Mouse (Mus musculus) hindbrain, embryonic 14.5 days (tissue): ENCODE measurements around the gene Gsn. TPM values are rescaled to one million over a fixed set of nuclear protein-coding genes. Genes with fewer than 3 reads are reported as not detected.

ENCODE experiments used
- ATAC-seq: fragments of 200-750 bp; cut with Nextera tagmentation; 2 replicates; pipeline ENCODE4 v1.8.0; 2017; ENCODE audit warnings: moderate number of reproducible peaks, mild to moderate bottlenecking, moderate TSS enrichment, moderate library complexity; ENCODE audit not compliant: low FRiP score
- DNase-seq: peaks from one replicate; pipeline ENCODE4 v3.0.0-alpha.2; 2015; ENCODE audit warnings: low spot score
- H3K27ac ChIP-seq: fragments of 300-500 bp; sonication (generic); 2 replicates; pipeline ENCODE4 v1.5.1; 2014; ENCODE audit warnings: mild to moderate bottlenecking, moderate library complexity
- H3K27me3 ChIP-seq: fragments of 300-500 bp; sonication (generic); 2 replicates; pipeline ENCODE4 v1.6.1; 2014; ENCODE audit warnings: mild to moderate bottlenecking, low read length, mixed read lengths; ENCODE audit not compliant: control insufficient read depth, insufficient read depth
- H3K36me3 ChIP-seq: fragments of 300-500 bp; sonication (generic); replicated peaks from 2 replicates; pipeline ENCODE4 v1.6.1; 2014; ENCODE audit not compliant: control insufficient read depth, insufficient read depth
- H3K4me1 ChIP-seq: fragments of 300-500 bp; sonication (generic); replicated peaks from 2 replicates; pipeline ENCODE4 v1.6.1; 2014; ENCODE audit warnings: antibody characterized with exemption, low read length, mixed read lengths; ENCODE audit not compliant: control insufficient read depth, insufficient read depth
- H3K4me2 ChIP-seq: fragments of 300-500 bp; sonication (generic); replicated peaks from 2 replicates; pipeline ENCODE4 v1.6.1; 2014; ENCODE audit warnings: mild to moderate bottlenecking, moderate library complexity
- H3K4me3 ChIP-seq: fragments of 300-500 bp; sonication (generic); replicated peaks from 2 replicates; pipeline ENCODE4 v1.5.1; 2014; ENCODE audit warnings: mild to moderate bottlenecking, low read length
- H3K9ac ChIP-seq: fragments of 300-500 bp; sonication (generic); 2 replicates; pipeline ENCODE4 v1.6.1; 2014
- H3K9me3 ChIP-seq: fragments of 300-500 bp; sonication (generic); 2 replicates; pipeline ENCODE4 v1.6.1; 2016; ENCODE audit warnings: low read length; ENCODE audit not compliant: control insufficient read depth
- WGBS: fragments of 180-500 bp; shearing (Covaris S2); extraction: QIAGEN DNeasy Blood & Tissue Kit; methylation state at CpG from one replicate; pipeline ENCODE4 v1.1.7; 2014; 5-methylcytosine and 5-hydroxymethylcytosine counted together
- polyA plus RNA-seq: library from polyadenylated mRNA; unstranded; fragments of >200 nt; fragmentation: Nextera tagmentation; extraction: Ambion mirVana; gene quantifications from 2 replicates; pipeline ENCODE4 v1.2.1, GENCODE M21; 2014

The Gsn gene
- polyA plus RNA-seq, 1 experiment from 2014 or later = 31.4 TPM

DNA sequence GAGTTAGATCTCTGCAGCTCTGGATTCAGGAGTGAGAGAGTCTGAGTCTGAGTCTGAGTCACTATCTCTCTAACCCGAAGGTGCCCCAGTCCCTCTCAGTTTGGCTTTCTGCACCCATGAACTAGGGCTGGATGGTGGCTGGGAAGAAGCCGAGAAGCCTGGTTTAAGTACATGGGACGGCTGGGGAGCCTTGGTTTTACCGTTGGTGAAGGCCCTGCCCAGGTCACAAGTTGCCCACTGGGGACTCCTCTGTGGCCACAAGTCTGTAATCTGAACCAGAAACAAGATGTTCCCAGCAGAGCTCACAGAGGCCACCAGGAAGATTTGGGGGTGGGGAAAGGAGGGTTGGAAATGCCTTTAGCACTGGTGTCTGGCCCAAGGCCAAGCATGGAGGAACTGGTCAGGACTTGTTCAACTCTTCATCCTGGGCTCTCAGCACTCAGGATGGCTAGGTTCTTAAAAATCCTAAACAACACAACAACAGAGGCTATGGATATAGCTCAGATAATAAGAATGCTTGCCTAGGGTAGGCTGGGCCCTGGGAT lies 13.6 kb downstream of the Gsn start:
- no peak for ATAC-seq
- no peaks in the 10 kb centered on the region for H3K4me1 ChIP-seq
- no peak overlapping the region for H3K4me3 ChIP-seq
- no peaks in the 10 kb centered on the region for H3K9me3 ChIP-seq
- no peak overlapping the region for H3K27ac ChIP-seq
- no peak overlapping the region for H3K4me2 ChIP-seq
- 80% methylated on average over 4 of the region's 4 CpGs for WGBS
- no peaks in the 10 kb centered on the region for H3K27me3 ChIP-seq
- H3K36me3 ChIP-seq = no peaks in the 10 kb centered on the region
- DNase-seq = no peak
- H3K9ac ChIP-seq = no peak overlapping the region

DNA sequence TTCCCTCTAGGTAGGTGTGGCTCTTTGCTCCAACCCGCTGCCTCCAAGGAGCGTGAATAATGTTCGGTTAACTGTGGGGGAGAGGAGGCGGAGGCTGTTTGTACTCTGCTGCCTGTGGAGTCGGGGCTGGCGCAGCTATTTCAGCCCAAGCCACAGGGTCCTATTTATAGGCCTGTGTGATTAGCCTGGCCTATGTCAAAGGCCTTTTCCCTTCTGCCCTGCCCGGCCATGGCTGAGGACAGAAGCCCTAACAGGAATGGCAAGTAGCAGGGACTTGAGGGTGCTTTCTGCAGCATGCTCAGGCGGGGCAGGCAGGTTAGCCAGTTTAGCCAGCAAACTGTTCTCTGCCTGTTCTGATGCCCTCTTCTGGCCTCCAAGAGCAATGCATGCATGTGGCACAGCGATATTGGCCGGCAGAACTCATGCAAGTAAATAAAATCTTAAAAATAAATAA lies 14.4 kb downstream of the Gsn start:
- WGBS = 14% methylated on average over 10 of the region's 10 CpGs
- Histone ChIP-seq H3K4me1 (no peaks in the 10 kb centered on the region), H3K4me3 (no peak overlapping the region), H3K9ac (no peak overlapping the region), H3K36me3 (no peaks in the 10 kb centered on the region), H3K4me2 (no peak overlapping the region), H3K27ac (no peak overlapping the region), H3K9me3 (no peaks in the 10 kb centered on the region), H3K27me3 (no peaks in the 10 kb centered on the region)
- ATAC-seq (peak; percentile 49; the same call in 1 of the 2 replicates), DNase-seq (peak; percentile 65)

DNA sequence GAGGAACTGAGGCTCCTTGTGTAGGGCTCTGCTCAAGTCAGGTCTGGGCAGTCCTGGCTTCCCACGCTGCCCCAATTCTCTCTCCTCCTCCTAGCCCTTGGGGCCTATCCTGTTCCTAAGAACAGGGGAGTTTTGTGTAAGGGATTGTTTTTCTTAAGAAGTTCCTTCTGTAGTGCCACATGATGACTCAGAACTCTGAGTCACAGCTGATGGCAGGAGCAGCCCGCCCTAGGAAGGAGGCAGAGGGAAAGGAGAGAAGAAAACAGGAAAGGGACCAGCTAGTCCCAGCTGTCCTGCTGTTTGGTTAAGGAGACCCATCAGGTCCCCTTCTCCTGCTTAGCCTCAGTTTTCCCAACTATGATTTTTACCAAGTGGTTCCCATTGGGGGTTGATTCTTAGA lies 15.6 kb downstream of the Gsn start:
- no peak overlapping the region for H3K9ac ChIP-seq
- H3K9me3 ChIP-seq = no peaks in the 10 kb centered on the region
- 78% methylated on average over 2 of the region's 2 CpGs for WGBS
- H3K4me2 ChIP-seq = no peak overlapping the region
- ATAC-seq (no peak), DNase-seq (no peak)
- no peak overlapping the region for H3K4me3 ChIP-seq
- no peaks in the 10 kb centered on the region for H3K36me3 ChIP-seq
- H3K27ac ChIP-seq = no peak overlapping the region
- H3K4me1 ChIP-seq = no peaks in the 10 kb centered on the region
- no peaks in the 10 kb centered on the region for H3K27me3 ChIP-seq

DNA sequence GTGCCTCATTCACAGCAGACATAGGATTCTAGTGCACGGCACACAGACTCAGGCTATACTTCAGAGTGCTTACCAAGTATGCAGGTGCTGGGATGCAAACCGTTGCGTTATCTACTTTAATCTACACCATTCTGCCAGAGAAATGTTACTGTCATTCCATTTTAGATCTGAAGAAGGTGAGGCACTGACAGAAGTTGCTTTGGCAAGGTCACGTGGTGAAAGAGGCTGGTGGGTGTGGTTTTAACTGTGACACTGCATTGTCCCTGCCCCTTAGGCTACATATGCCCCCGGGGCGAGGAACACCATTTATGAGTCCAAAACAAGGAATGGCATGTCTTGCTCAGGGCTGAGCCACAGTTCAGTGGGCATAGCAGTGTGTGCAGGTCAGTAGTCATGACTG lies 16.7 kb downstream of the Gsn start:
- Histone ChIP-seq H3K4me2 (no peak overlapping the region), H3K4me3 (no peak overlapping the region), H3K27me3 (no peaks in the 10 kb centered on the region), H3K27ac (no peak overlapping the region), H3K9ac (no peak overlapping the region), H3K36me3 (no peaks in the 10 kb centered on the region), H3K4me1 (no peaks in the 10 kb centered on the region), H3K9me3 (no peaks in the 10 kb centered on the region)
- 88% methylated on average over 6 of the region's 6 CpGs for WGBS
- ATAC-seq (no peak), DNase-seq (no peak)

DNA sequence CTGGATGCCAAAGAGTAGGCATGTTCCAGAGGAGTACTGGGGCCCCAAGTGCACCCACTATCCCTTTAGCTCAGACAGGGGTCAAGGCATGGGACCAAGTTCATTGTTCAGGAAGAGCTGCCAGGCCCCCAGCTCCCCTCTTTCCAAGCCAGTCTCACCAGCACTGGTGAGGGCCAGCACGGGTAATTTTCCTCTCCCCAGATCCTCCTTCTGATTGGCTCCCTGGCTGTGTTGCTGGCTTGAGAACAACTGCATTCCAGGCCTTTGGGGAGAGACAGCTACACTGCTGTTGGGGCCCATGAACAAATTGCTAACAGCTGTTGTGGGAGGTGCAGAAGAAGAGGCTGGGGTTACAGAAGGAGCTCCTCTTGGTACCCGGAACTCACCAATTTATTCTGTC lies 17.4 kb downstream of the Gsn start:
- ATAC-seq (no peak), DNase-seq (no peak)
- H3K9me3 ChIP-seq = no peaks in the 10 kb centered on the region
- H3K27ac ChIP-seq = no peak overlapping the region
- H3K27me3 ChIP-seq = no peaks in the 10 kb centered on the region
- H3K36me3 ChIP-seq = no peaks in the 10 kb centered on the region
- H3K4me3 ChIP-seq = no peak overlapping the region
- no peaks in the 10 kb centered on the region for H3K4me1 ChIP-seq
- no peak overlapping the region for H3K4me2 ChIP-seq
- no peak overlapping the region for H3K9ac ChIP-seq
- 33% methylated on average over 2 of the region's 2 CpGs for WGBS

DNA sequence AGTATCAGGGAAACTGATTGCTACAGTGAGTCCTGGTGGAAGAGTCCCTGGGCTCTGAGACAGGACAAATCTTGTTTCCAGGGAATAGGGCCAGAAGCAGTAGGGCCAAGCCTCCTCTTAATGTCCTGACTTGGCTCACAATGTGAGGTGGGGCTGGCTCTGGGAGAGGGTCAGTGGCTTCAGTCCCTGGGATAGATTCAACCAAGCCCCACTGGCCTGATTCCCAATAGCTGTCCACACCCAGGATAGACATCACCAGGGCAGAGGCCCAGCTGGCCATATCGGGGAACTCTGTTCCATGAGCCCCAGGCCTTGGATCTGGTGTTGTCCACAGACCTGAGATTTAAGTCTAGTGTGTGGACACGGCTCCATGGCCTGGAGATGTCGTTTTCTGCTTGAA lies 21.5 kb downstream of the Gsn start:
- ATAC-seq = no peak
- no peak overlapping the region for H3K9ac ChIP-seq
- no peak overlapping the region for H3K4me2 ChIP-seq
- H3K4me3 ChIP-seq = no peak overlapping the region
- no peaks in the 10 kb centered on the region; the same call in 1 of the 2 replicates for H3K4me1 ChIP-seq
- DNase-seq = no peak
- H3K9me3 ChIP-seq = no peaks in the 10 kb centered on the region
- H3K36me3 ChIP-seq = no peaks in the 10 kb centered on the region
- 85% methylated on average over 3 of the region's 3 CpGs for WGBS
- H3K27me3 ChIP-seq = peaks cover 17% of the 10 kb centered on the region
- H3K27ac ChIP-seq = no peak overlapping the region

DNA sequence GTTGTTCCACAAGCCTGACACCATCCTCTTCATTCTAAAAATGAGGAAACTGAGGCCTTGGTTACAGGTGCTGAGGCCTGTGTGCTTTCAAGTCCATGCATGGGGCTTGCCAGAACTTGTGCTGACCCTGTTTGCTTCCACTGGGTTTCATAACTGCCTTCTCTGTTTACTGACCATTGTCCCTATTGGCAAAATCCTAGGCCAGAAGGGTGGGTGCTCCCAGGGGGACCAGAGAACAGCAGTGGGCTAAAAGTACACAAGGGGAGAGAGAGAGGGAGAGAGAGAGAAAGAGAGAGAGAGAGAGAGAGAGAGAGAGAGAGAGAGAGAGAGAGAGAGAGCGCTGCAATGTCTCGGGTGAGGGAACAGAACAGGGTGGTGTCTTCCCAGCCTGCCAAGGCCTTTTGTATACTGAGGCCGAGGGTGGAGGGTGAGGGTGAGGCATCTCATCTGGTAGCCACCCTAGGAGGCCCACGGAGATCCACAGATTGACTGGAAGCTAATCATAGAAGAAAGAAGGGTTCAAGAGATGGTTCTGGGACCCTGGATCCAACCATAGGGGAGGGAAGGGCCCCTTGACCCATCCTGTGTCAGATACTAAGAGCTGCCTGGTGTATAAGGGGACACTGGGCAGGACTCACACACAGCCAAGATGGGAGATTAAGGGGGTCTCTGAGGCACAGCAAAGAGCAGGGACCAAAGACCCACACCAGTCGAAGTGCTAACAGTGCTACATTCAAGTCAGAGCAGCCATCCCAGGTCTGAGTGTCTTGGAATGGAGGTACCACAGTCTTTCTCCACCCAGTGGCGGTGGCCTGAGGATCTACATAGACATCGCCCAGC lies 22.4 kb downstream of the Gsn start:
- Histone ChIP-seq H3K4me3 (no peak overlapping the region), H3K9me3 (no peaks in the 10 kb centered on the region), H3K9ac (no peak overlapping the region), H3K4me1 (no peaks in the 10 kb centered on the region; the same call in 1 of the 2 replicates), H3K4me2 (no peak overlapping the region), H3K27ac (no peak overlapping the region), H3K27me3 (peaks cover 26% of the 10 kb centered on the region), H3K36me3 (no peaks in the 10 kb centered on the region)
- ATAC-seq = no peak
- 84% methylated on average over 7 of the region's 7 CpGs for WGBS
- no peak for DNase-seq

DNA sequence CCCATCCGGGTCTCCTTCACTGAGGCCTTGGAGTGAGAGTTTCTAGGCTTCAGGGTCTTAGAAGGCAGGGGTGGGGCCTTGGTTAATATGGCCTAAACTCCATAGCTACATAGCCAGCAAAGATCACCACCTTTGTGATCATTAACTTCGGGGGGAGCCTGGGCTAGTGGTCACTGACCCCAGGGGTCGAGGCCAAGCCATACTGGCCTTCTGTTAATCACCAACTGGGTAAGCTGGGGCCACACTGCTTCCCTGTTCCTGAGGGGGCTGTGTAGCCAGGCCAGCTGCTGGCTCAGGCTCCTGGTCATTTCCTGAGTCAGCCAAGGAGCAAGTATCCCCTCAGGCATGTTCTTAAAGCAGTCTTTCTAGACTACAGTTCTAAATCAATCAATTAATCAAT lies 23.8 kb downstream of the Gsn start:
- H3K9ac ChIP-seq = no peak overlapping the region
- DNase-seq (no peak), ATAC-seq (no peak)
- WGBS = 56% methylated on average over 3 of the region's 3 CpGs
- no peak overlapping the region for H3K4me2 ChIP-seq
- H3K4me3 ChIP-seq = no peak overlapping the region
- H3K27ac ChIP-seq = no peak overlapping the region
- H3K4me1 ChIP-seq = no peaks in the 10 kb centered on the region; the same call in 1 of the 2 replicates
- no peaks in the 10 kb centered on the region for H3K36me3 ChIP-seq
- H3K27me3 ChIP-seq = peaks cover 29% of the 10 kb centered on the region
- H3K9me3 ChIP-seq = no peaks in the 10 kb centered on the region

DNA sequence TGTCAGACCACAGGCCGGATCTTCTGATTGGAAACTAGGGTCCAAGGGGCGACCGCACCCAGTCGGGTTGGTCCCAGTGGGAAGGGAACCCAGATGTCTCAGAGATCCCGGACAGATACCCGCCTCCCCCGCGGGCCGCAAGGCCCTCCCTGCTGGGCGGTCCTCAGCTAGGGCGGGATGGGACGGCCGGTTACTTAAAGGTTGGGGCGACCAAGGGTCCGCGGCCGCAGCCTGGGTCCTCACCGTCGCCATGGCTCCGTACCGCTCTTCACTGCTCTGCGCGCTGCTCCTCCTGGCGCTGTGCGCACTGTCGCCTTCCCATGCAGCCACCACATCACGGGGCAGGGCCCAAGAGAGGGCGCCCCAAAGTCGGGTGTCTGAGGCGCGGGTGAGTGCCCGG lies 26.0 kb downstream of the Gsn start:
- DNase-seq (no peak), ATAC-seq (no peak)
- WGBS = 2% methylated on average over 32 of the region's 32 CpGs
- Histone ChIP-seq H3K27ac (no peak overlapping the region), H3K9ac (peak overlapping the region; percentile 35; the same call in 1 of the 2 replicates), H3K36me3 (no peaks in the 10 kb centered on the region), H3K4me1 (no peaks in the 10 kb centered on the region; the same call in 1 of the 2 replicates), H3K9me3 (no peaks in the 10 kb centered on the region), H3K27me3 (peaks cover 29% of the 10 kb centered on the region), H3K4me3 (peak overlapping the region; percentile 22), H3K4me2 (peak overlapping the region; percentile 47)
